Mouse (Mus musculus): ENCODE data around the gene Epha8. TPM values are rescaled to one million over a fixed set of nuclear protein-coding genes. Genes with fewer than 3 reads are reported as not detected.

The Epha8 gene
- polyA plus RNA-seq (2014; fragmentation: Nextera tagmentation; extraction: Ambion mirVana), result 4.1 and 5.0 TPM in 2 replicates

DNA sequence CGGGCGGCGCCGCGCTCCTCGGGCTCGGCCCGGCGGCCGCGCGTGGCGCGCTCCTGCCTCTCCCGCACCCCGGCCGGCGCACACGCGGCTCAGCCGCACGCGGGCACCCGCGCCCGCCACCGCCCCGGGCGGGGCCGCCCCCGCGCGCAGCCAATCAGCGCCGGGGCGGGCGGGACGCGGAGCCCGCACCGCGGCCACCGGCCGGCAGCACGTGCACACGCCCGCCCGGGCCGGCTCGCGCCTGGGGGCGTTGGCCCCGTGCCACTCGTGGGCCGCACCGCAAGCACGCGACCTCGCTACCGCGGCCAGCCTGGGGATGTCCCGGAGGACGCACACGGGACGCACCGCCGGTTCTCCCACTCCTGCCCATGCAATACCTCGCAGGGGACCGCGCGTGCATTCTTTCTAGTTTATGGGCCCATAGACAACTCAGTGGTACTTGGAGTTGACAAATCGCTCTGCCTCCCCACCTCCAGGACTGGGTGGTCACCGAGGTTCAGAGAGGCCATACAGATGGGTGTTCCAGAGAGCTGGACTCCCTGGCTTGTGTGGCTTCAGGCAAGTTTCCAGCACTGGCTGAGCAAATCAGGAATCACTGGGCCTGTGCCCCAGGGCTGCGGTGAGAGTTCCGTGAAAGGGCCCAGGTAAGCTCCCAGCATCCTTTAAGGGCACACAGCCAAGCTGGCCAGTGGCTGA is at the start of gene Epha8:
Gene Epha8, minus strand, starts transcription at position 66 of the 696 bp plus-strand sequence.
- Histone ChIP-seq H3K4me2 (peak within 1 kb of the TSS; percentile 72), H3K27me3 (ENCODE audit: control insufficient read depth, insufficient read depth, low read length) (peaks cover 94% of the 10 kb centered on the region), H3K4me3 (ENCODE audit: low read depth, low read length) (peak within 1 kb of the TSS; percentile 42), H3K36me3 (ENCODE audit: control insufficient read depth, insufficient read depth, low read length) (no peaks in the 10 kb centered on the region), H3K9me3 (ENCODE audit: control insufficient read depth, low read length) (no peaks in the 10 kb centered on the region), H3K27ac (ENCODE audit: low read depth, low read length) (no peak within 1 kb of the TSS), H3K9ac (ENCODE audit: low read length) (peak within 1 kb of the TSS; percentile 61), H3K4me1 (ENCODE audit: control insufficient read depth, insufficient read depth, low read length) (peaks cover 14% of the 10 kb centered on the region)
- ATAC-seq (ENCODE audit: low FRiP score) (peak; percentile 58), DNase-seq (ENCODE audit: low spot score, missing footprints) (no peak)
- 2% methylated on average over 62 of the region's 75 CpGs for WGBS

DNA sequence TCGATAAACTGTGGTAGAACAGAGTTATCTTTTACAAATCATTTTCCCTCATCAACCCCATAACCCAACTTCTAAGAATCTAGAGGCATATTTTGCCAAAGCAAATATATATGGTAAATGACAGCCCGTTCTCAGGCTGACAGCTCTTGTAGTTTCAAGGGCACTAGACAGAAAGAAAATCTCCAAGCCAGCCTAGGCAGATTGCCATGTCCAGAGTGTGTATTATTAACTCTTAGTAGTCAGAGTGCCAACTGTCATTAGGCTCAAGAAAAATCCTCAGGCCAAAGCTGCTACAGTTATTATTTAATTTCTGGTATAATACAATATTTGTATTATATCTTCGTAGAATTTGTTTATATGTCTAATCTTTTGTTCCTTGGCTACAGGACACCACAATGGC is 45.2 kb upstream of the Epha8 start:
- Histone ChIP-seq H3K4me1 (ENCODE audit: control insufficient read depth, insufficient read depth, low read length) (no peaks in the 10 kb centered on the region), H3K4me2 (no peak overlapping the region), H3K27ac (ENCODE audit: low read depth, low read length) (no peak overlapping the region), H3K36me3 (ENCODE audit: control insufficient read depth, insufficient read depth, low read length) (no peaks in the 10 kb centered on the region), H3K9me3 (ENCODE audit: control insufficient read depth, low read length) (no peaks in the 10 kb centered on the region), H3K4me3 (ENCODE audit: low read depth, low read length) (no peak overlapping the region), H3K27me3 (ENCODE audit: control insufficient read depth, insufficient read depth, low read length) (no peaks in the 10 kb centered on the region), H3K9ac (ENCODE audit: low read length) (no peak overlapping the region)
- ATAC-seq (ENCODE audit: low FRiP score) (no peak), DNase-seq (ENCODE audit: low spot score, missing footprints) (peak; percentile 35)
- WGBS, result 92% methylated on average over 3 of the region's 3 CpGs

DNA sequence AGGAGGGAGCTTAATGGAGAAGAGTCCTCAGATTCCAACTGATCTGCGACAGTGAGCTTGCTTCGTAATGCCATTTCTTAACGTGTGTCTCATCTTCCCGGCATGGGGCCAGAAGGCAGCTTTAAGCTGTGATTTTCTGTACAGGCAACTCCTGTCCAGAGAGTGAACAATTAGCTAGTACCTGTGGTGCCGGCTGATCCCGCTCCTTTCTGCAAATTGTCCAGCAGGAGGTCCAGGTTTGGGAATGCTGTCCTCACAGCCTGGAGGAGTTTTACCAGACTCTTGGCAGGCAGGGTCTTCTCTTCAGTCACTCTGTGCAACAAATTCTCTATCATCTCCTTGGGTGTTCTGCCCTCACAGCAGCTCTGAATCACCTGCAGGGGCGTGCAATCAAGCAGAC is 44.4 kb upstream of the Epha8 start:
- WGBS, result 83% methylated on average over 7 of the region's 7 CpGs
- H3K27me3 ChIP-seq (ENCODE audit: control insufficient read depth, insufficient read depth, low read length), result no peaks in the 10 kb centered on the region
- no peak overlapping the region for H3K27ac ChIP-seq (ENCODE audit: low read depth, low read length)
- no peaks in the 10 kb centered on the region for H3K9me3 ChIP-seq (ENCODE audit: control insufficient read depth, low read length)
- H3K9ac ChIP-seq (ENCODE audit: low read length), result no peak overlapping the region
- no peak overlapping the region for H3K4me2 ChIP-seq
- no peak overlapping the region for H3K4me3 ChIP-seq (ENCODE audit: low read depth, low read length)
- H3K36me3 ChIP-seq (ENCODE audit: control insufficient read depth, insufficient read depth, low read length), result no peaks in the 10 kb centered on the region
- H3K4me1 ChIP-seq (ENCODE audit: control insufficient read depth, insufficient read depth, low read length), result no peaks in the 10 kb centered on the region
- no peak for ATAC-seq (ENCODE audit: low FRiP score)
- peak; percentile 77 for DNase-seq (ENCODE audit: low spot score, missing footprints)

GRCm38 (mm10) chr4:136998371-136998770 is 41.8 kb upstream of the Epha8 start:
- Histone ChIP-seq H3K4me3 (ENCODE audit: low read depth, low read length) (no peak overlapping the region), H3K9me3 (ENCODE audit: control insufficient read depth, low read length) (no peaks in the 10 kb centered on the region), H3K9ac (ENCODE audit: low read length) (no peak overlapping the region), H3K27me3 (ENCODE audit: control insufficient read depth, insufficient read depth, low read length) (no peaks in the 10 kb centered on the region), H3K4me2 (no peak overlapping the region), H3K36me3 (ENCODE audit: control insufficient read depth, insufficient read depth, low read length) (peaks cover 3% of the 10 kb centered on the region; the same call in 1 of the 2 replicates), H3K4me1 (ENCODE audit: control insufficient read depth, insufficient read depth, low read length) (no peaks in the 10 kb centered on the region), H3K27ac (ENCODE audit: low read depth, low read length) (no peak overlapping the region)
- DNase-seq (ENCODE audit: low spot score, missing footprints) (no peak), ATAC-seq (ENCODE audit: low FRiP score) (no peak)
- 91% methylated on average over 7 of the region's 7 CpGs for WGBS

GRCm38 (mm10) chr4:136997723-136998345 is 41.2 kb upstream of the Epha8 start:
- 94% methylated on average over 12 of the region's 12 CpGs for WGBS
- no peak overlapping the region for H3K4me3 ChIP-seq (ENCODE audit: low read depth, low read length)
- no peak overlapping the region for H3K9ac ChIP-seq (ENCODE audit: low read length)
- no peaks in the 10 kb centered on the region for H3K9me3 ChIP-seq (ENCODE audit: control insufficient read depth, low read length)
- H3K4me2 ChIP-seq, result no peak overlapping the region
- no peak overlapping the region for H3K27ac ChIP-seq (ENCODE audit: low read depth, low read length)
- peaks cover 3% of the 10 kb centered on the region; the same call in 1 of the 2 replicates for H3K36me3 ChIP-seq (ENCODE audit: control insufficient read depth, insufficient read depth, low read length)
- H3K27me3 ChIP-seq (ENCODE audit: control insufficient read depth, insufficient read depth, low read length), result no peaks in the 10 kb centered on the region
- no peaks in the 10 kb centered on the region for H3K4me1 ChIP-seq (ENCODE audit: control insufficient read depth, insufficient read depth, low read length)
- DNase-seq (ENCODE audit: low spot score, missing footprints) (peak; percentile 62), ATAC-seq (ENCODE audit: low FRiP score) (no peak)

- WGBS, result 80% methylated on average over 7 of the region's 7 CpGs
- no peaks in the 10 kb centered on the region for H3K27me3 ChIP-seq (ENCODE audit: control insufficient read depth, insufficient read depth, low read length)
- H3K27ac ChIP-seq (ENCODE audit: low read depth, low read length), result no peak overlapping the region
- H3K4me2 ChIP-seq, result no peak overlapping the region
- H3K36me3 ChIP-seq (ENCODE audit: control insufficient read depth, insufficient read depth, low read length), result peaks cover 4% of the 10 kb centered on the region; the same call in 1 of the 2 replicates
- no peaks in the 10 kb centered on the region for H3K9me3 ChIP-seq (ENCODE audit: control insufficient read depth, low read length)
- DNase-seq (ENCODE audit: low spot score, missing footprints) (peak; percentile 26), ATAC-seq (ENCODE audit: low FRiP score) (no peak)
- H3K4me3 ChIP-seq (ENCODE audit: low read depth, low read length), result no peak overlapping the region
- H3K4me1 ChIP-seq (ENCODE audit: control insufficient read depth, insufficient read depth, low read length), result no peaks in the 10 kb centered on the region
- H3K9ac ChIP-seq (ENCODE audit: low read length), result no peak overlapping the region
Observed at GRCm38 (mm10) chr4:136996933-136997332, 40.3 kb upstream of the Epha8 start.

- DNase-seq (ENCODE audit: low spot score, missing footprints) (peak; percentile 23), ATAC-seq (ENCODE audit: low FRiP score) (no peak)
- H3K27ac ChIP-seq (ENCODE audit: low read depth, low read length), result no peak overlapping the region
- H3K4me1 ChIP-seq (ENCODE audit: control insufficient read depth, insufficient read depth, low read length), result no peaks in the 10 kb centered on the region
- H3K4me2 ChIP-seq, result no peak overlapping the region
- no peaks in the 10 kb centered on the region for H3K9me3 ChIP-seq (ENCODE audit: control insufficient read depth, low read length)
- H3K27me3 ChIP-seq (ENCODE audit: control insufficient read depth, insufficient read depth, low read length), result no peaks in the 10 kb centered on the region
- WGBS, result 93% methylated on average over 14 of the region's 14 CpGs
- H3K36me3 ChIP-seq (ENCODE audit: control insufficient read depth, insufficient read depth, low read length), result peaks cover 7% of the 10 kb centered on the region; the same call in 1 of the 2 replicates
- no peak overlapping the region for H3K4me3 ChIP-seq (ENCODE audit: low read depth, low read length)
- H3K9ac ChIP-seq (ENCODE audit: low read length), result no peak overlapping the region
Observed at GRCm38 (mm10) chr4:136995361-136995760, 38.7 kb upstream of the Epha8 start.

GRCm38 (mm10) chr4:136981993-136982695 is 25.5 kb upstream of the Epha8 start:
- Histone ChIP-seq H3K27ac (ENCODE audit: low read depth, low read length) (no peak overlapping the region), H3K27me3 (ENCODE audit: control insufficient read depth, insufficient read depth, low read length) (peaks cover 20% of the 10 kb centered on the region), H3K9me3 (ENCODE audit: control insufficient read depth, low read length) (no peaks in the 10 kb centered on the region), H3K9ac (ENCODE audit: low read length) (no peak overlapping the region), H3K4me3 (ENCODE audit: low read depth, low read length) (no peak overlapping the region), H3K4me2 (no peak overlapping the region), H3K4me1 (ENCODE audit: control insufficient read depth, insufficient read depth, low read length) (peaks cover 3% of the 10 kb centered on the region), H3K36me3 (ENCODE audit: control insufficient read depth, insufficient read depth, low read length) (no peaks in the 10 kb centered on the region)
- DNase-seq (ENCODE audit: low spot score, missing footprints), result no peak
- no peak for ATAC-seq (ENCODE audit: low FRiP score)
- WGBS, result 77% methylated on average over 9 of the region's 9 CpGs

- H3K27ac ChIP-seq (ENCODE audit: low read depth, low read length), result no peak overlapping the region
- 4% methylated on average over 12 of the region's 12 CpGs for WGBS
- H3K9ac ChIP-seq (ENCODE audit: low read length), result no peak overlapping the region
Observed at GRCm38 (mm10) chr4:136981347-136981746, 24.7 kb upstream of the Epha8 start.

More at GRCm38 (mm10) chr4:136981347-136981746, 24.7 kb upstream of the Epha8 start:
- H3K4me2 ChIP-seq, result no peak overlapping the region
- peaks cover 22% of the 10 kb centered on the region for H3K27me3 ChIP-seq (ENCODE audit: control insufficient read depth, insufficient read depth, low read length)
- no peaks in the 10 kb centered on the region for H3K36me3 ChIP-seq (ENCODE audit: control insufficient read depth, insufficient read depth, low read length)
- H3K4me1 ChIP-seq (ENCODE audit: control insufficient read depth, insufficient read depth, low read length), result peaks cover 3% of the 10 kb centered on the region
- H3K9me3 ChIP-seq (ENCODE audit: control insufficient read depth, low read length), result no peaks in the 10 kb centered on the region
- H3K4me3 ChIP-seq (ENCODE audit: low read depth, low read length), result no peak overlapping the region
- DNase-seq (ENCODE audit: low spot score, missing footprints) (peak; percentile 90), ATAC-seq (ENCODE audit: low FRiP score) (peak; percentile 79)

Data from midbrain, embryonic 11.5 days (tissue).